In the genomic region with DNA sequence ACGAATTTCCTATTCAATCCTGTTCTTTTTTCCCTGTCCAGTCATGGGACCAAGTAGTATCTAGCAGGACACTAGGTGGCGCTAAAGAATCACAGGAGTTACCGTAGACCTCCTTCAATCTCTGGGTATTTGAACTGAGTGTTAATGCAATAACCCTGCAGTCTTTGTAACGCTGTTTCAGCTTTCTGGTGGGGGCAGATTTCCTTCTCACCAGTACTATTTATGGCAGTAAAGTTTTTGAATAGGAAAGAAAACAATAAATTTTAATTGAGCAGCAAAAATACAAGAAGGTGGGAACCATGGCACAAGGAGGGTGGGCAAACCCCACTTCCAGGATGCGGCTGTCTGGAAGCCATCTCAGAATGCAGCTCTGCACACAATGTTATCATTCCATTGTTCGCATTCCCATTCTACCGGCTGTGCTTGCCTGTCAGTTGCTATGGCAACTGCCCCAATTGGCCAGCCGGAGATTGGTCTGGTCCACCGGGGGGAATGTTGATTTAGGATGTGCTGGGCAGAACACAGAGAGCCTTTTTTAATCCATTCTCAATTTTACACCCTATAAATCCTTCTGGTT, we compare ENCODE assay signal across 8 mouse cellular contexts.
A peak's percentile ranks its signal among the peaks of the same experiment; 100 is the strongest.
DNase-seq lines count a peak whose midpoint lies in the region; ATAC-seq and TF ChIP-seq lines count a peak whose summit lies in the region.

No protein-coding gene starts in this region.

- intact Hi-C loops in heart, postnatal 36 days (cut with DNase I): loop anchor here (1.0 to 5.0 kb wide), 5 partner anchors 256 to 1349 kb away; no protein-coding TSS in a partner anchor

- no peak for TF ChIP-seq POLR2A in lung, adult 2 months (IDR thresholded peaks at IDR 0.05; ENCODE audit: borderline replicate concordance, extremely low read depth, low read depth, low read length)

- H3K4me1 ChIP-seq in forebrain, embryonic 12.5 days: peaks cover 16% of the 10 kb centered on the region
- H3K4me1 ChIP-seq in lung, adult 2 months (ENCODE audit: control insufficient read depth, insufficient read depth, low read length): no peaks in the 10 kb centered on the region

- H3K9ac ChIP-seq in forebrain, embryonic 12.5 days: peak overlapping the region; percentile 18; the same call in 1 of the 2 replicates

- WGBS in forebrain, embryonic 12.5 days: 10% methylated on average over 9 of the region's 9 CpGs
- 11% methylated on average over 9 of the region's 9 CpGs for WGBS in large intestine, adult 2 months
- 12% methylated on average over 9 of the region's 9 CpGs for WGBS in lung, adult 2 months

- H3K4me2 ChIP-seq in forebrain, embryonic 12.5 days: peak overlapping the region; percentile 35

- H3K4me3 ChIP-seq in forebrain, embryonic 12.5 days (replicated peaks): no peak overlapping the region
- no peak overlapping the region for H3K4me3 ChIP-seq in lung, adult 2 months (replicated peaks; ENCODE audit: extremely low read depth, low read depth, low read length)

- peak; percentile 41; the same call in 1 of the 2 replicates for TF ChIP-seq CTCF in lung, adult 2 months (IDR thresholded peaks at IDR 0.05; ENCODE audit: insufficient read depth, low read length)

- no peaks in the 10 kb centered on the region for H3K9me3 ChIP-seq in forebrain, embryonic 12.5 days

- no peaks in the 10 kb centered on the region for H3K27me3 ChIP-seq in forebrain, embryonic 12.5 days

- peak; percentile 96 for DNase-seq in NIH3T3 (ENCODE audit: low read depth)
- peak; percentile 44 to 46 for DNase-seq in heart, postnatal 36 days
- DNase-seq in large intestine, adult 2 months (ENCODE audit: low read depth, low spot score): peak; percentile 58
- DNase-seq in lung, adult 2 months: peak; percentile 23
- DNase-seq in retina, adult 2 months (ENCODE audit: low read depth, low spot score): peak; percentile 69

- peak overlapping the region; percentile 66 for H3K27ac ChIP-seq in forebrain, embryonic 12.5 days

- H3K36me3 ChIP-seq in forebrain, embryonic 12.5 days (replicated peaks): no peaks in the 10 kb centered on the region

- peak; percentile 47 for ATAC-seq in cerebellum, adult (ENCODE audit: insufficient number of reproducible peaks, low FRiP score, low TSS enrichment)
- ATAC-seq in forebrain, embryonic 12.5 days (ENCODE audit: low FRiP score): peak; percentile 95
- no peak for ATAC-seq in activated CD4-positive, CD25-positive, alpha-beta regulatory T cell, adult 4 months

Comparison
In these comparisons a context has a peak if more than half of its experiments do, and no peak if none do; other contexts are left out.
1. DNase-seq: peak in every context shown above with its lines; median percentile 96 in NIH3T3; 69 in retina, adult 2 months; 58 in large intestine, adult 2 months; 45 in heart, postnatal 36 days; 23 in lung, adult 2 months.